Mouse (Mus musculus) limb, embryonic 11.5 days (tissue): ENCODE measurements around the gene Robo2. TPM values are rescaled to one million over a fixed set of nuclear protein-coding genes. Genes with fewer than 3 reads are reported as not detected.
A peak's percentile ranks its signal among the peaks of the same experiment; 100 is the strongest.

Source experiments
- ATAC-seq: fragments of 200-750 bp; cut with Nextera tagmentation; 2 replicates; pipeline ENCODE4 v1.8.0; 2017; ENCODE audit warnings: low read depth; ENCODE audit not compliant: insufficient number of reproducible peaks, low FRiP score, low TSS enrichment
- DNase-seq: peaks from one replicate; pipeline ENCODE4 v3.0.0-alpha.2; 2015; ENCODE audit warnings: low spot score
- H3K27ac ChIP-seq: fragments of 300-500 bp; sonication (generic); replicated peaks from 2 replicates; pipeline ENCODE4 v1.5.1; 2014; ENCODE audit warnings: low read depth, mild to moderate bottlenecking, low read length
- H3K27me3 ChIP-seq: fragments of 300-500 bp; sonication (generic); 2 replicates; pipeline ENCODE4 v1.6.1; 2014; ENCODE audit warnings: mild to moderate bottlenecking, low read length, mixed read lengths; ENCODE audit not compliant: control insufficient read depth, insufficient read depth
- H3K36me3 ChIP-seq: fragments of 300-500 bp; sonication (generic); 2 replicates; pipeline ENCODE4 v1.6.1; 2014; ENCODE audit warnings: mild to moderate bottlenecking, low read length, moderate library complexity, mixed read lengths; ENCODE audit not compliant: control insufficient read depth, insufficient read depth
- H3K4me1 ChIP-seq: fragments of 300-500 bp; sonication (generic); 2 replicates; pipeline ENCODE4 v1.6.1; 2014; ENCODE audit warnings: low read length, mixed read lengths; ENCODE audit not compliant: control insufficient read depth, insufficient read depth
- H3K4me2 ChIP-seq: fragments of 300-500 bp; sonication (generic); 2 replicates; pipeline ENCODE4 v1.6.1; 2014; ENCODE audit warnings: low read depth, mild to moderate bottlenecking, moderate library complexity; ENCODE audit not compliant: severe bottlenecking
- H3K4me3 ChIP-seq: fragments of 300-500 bp; sonication (generic); 2 replicates; pipeline ENCODE4 v1.5.1; 2014; ENCODE audit warnings: low read depth, low read length
- H3K9ac ChIP-seq: fragments of 300-500 bp; sonication (generic); 2 replicates; pipeline ENCODE4 v1.6.1; 2014; ENCODE audit warnings: mild to moderate bottlenecking, low read length
- H3K9me3 ChIP-seq: fragments of 300-500 bp; sonication (generic); 2 replicates; pipeline ENCODE4 v1.6.1; 2016; ENCODE audit warnings: low read length; ENCODE audit not compliant: control insufficient read depth
- WGBS: fragments of 180-500 bp; shearing (Covaris S2); extraction: QIAGEN DNeasy Blood & Tissue Kit; methylation state at CpG from one replicate; pipeline ENCODE4 v1.1.7; 2014; 5-methylcytosine and 5-hydroxymethylcytosine counted together
- polyA plus RNA-seq: library from polyadenylated mRNA; unstranded; fragments of >200 nt; fragmentation: Nextera tagmentation; extraction: Ambion mirVana; gene quantifications from 2 replicates; pipeline ENCODE4 v1.2.1, GENCODE M21; 2014

Gene Robo2
- polyA plus RNA-seq, 1 experiment from 2014 or later = 102 TPM

GRCm38 (mm10) chr16:74412471-74413291, 1.1 kb upstream of the Robo2 start:
- Histone ChIP-seq H3K36me3 (no peaks in the 10 kb centered on the region), H3K27me3 (no peaks in the 10 kb centered on the region), H3K4me1 (no peaks in the 10 kb centered on the region), H3K4me3 (peak overlapping the region; percentile 68), H3K4me2 (peak overlapping the region; percentile 83), H3K27ac (peak overlapping the region; percentile 96), H3K9ac (peak overlapping the region; percentile 34; the same call in 1 of the 2 replicates), H3K9me3 (no peaks in the 10 kb centered on the region)
- DNase-seq = peak; percentile 77
- WGBS = under 1% methylated on average over 20 of the region's 20 CpGs
- ATAC-seq = peak; percentile 56

GRCm38 (mm10) chr16:74411021-74411420, 604 bp downstream of the Robo2 start:
- WGBS = under 1% methylated on average over 16 of the region's 16 CpGs
- Histone ChIP-seq H3K4me2 (peak overlapping the region; percentile 83), H3K36me3 (no peaks in the 10 kb centered on the region), H3K4me1 (no peaks in the 10 kb centered on the region), H3K27ac (peak overlapping the region; percentile 96), H3K9me3 (no peaks in the 10 kb centered on the region), H3K27me3 (no peaks in the 10 kb centered on the region), H3K9ac (peak overlapping the region; percentile 81), H3K4me3 (peak overlapping the region; percentile 68)
- ATAC-seq (no peak), DNase-seq (no peak)

- H3K9ac ChIP-seq = peak overlapping the region; percentile 81
- ATAC-seq (no peak), DNase-seq (no peak)
- peak overlapping the region; percentile 68 for H3K4me3 ChIP-seq
- peak overlapping the region; percentile 39; the same call in 1 of the 2 replicates for H3K27ac ChIP-seq
- peak overlapping the region; percentile 83 for H3K4me2 ChIP-seq
- H3K4me1 ChIP-seq = no peaks in the 10 kb centered on the region
- H3K27me3 ChIP-seq = no peaks in the 10 kb centered on the region
- no peaks in the 10 kb centered on the region for H3K36me3 ChIP-seq
- no peaks in the 10 kb centered on the region for H3K9me3 ChIP-seq
- 18% methylated on average over 6 of the region's 6 CpGs for WGBS
These were observed 1.5 kb downstream of the Robo2 start for GRCm38 (mm10) chr16:74410125-74410524.

GRCm38 (mm10) chr16:74409548-74409947, 2.1 kb downstream of the Robo2 start:
- Histone ChIP-seq H3K4me3 (peak overlapping the region; percentile 68), H3K4me1 (no peaks in the 10 kb centered on the region)
- ATAC-seq = no peak

GRCm38 (mm10) chr16:74408566-74408965, 3.1 kb downstream of the Robo2 start:
- H3K4me1 ChIP-seq = no peaks in the 10 kb centered on the region
- no peaks in the 10 kb centered on the region for H3K36me3 ChIP-seq
- H3K4me2 ChIP-seq = peak overlapping the region; percentile 83
- DNase-seq (no peak), ATAC-seq (no peak)
- no peak overlapping the region for H3K9ac ChIP-seq
- H3K27ac ChIP-seq = no peak overlapping the region
- 58% methylated on average over 1 of the region's 1 CpGs for WGBS
- no peaks in the 10 kb centered on the region for H3K27me3 ChIP-seq
- H3K9me3 ChIP-seq = no peaks in the 10 kb centered on the region
- peak overlapping the region; percentile 68 for H3K4me3 ChIP-seq

More at GRCm38 (mm10) chr16:74409548-74409947, 2.1 kb downstream of the Robo2 start:
- H3K9ac ChIP-seq = peak overlapping the region; percentile 47; the same call in 1 of the 2 replicates
- no peaks in the 10 kb centered on the region for H3K27me3 ChIP-seq
- DNase-seq = no peak
- 70% methylated on average over 4 of the region's 4 CpGs for WGBS
- H3K9me3 ChIP-seq = no peaks in the 10 kb centered on the region
- peak overlapping the region; percentile 83 for H3K4me2 ChIP-seq
- no peaks in the 10 kb centered on the region for H3K36me3 ChIP-seq
- H3K27ac ChIP-seq = no peak overlapping the region

- peaks cover 6% of the 10 kb centered on the region; the same call in 1 of the 2 replicates for H3K4me1 ChIP-seq
These were observed 14.3 kb downstream of the Robo2 start for GRCm38 (mm10) chr16:74397291-74397690.

GRCm38 (mm10) chr16:74395678-74396077, 15.9 kb downstream of the Robo2 start:
- WGBS = 97% methylated on average over 2 of the region's 2 CpGs
- Histone ChIP-seq H3K27me3 (no peaks in the 10 kb centered on the region), H3K27ac (no peak overlapping the region), H3K9ac (no peak overlapping the region), H3K4me3 (no peak overlapping the region), H3K9me3 (no peaks in the 10 kb centered on the region), H3K4me1 (peaks cover 6% of the 10 kb centered on the region; the same call in 1 of the 2 replicates), H3K4me2 (no peak overlapping the region), H3K36me3 (no peaks in the 10 kb centered on the region)
- no peak for ATAC-seq
- DNase-seq = no peak

More at GRCm38 (mm10) chr16:74397291-74397690, 14.3 kb downstream of the Robo2 start:
- Histone ChIP-seq H3K9me3 (no peaks in the 10 kb centered on the region), H3K27ac (no peak overlapping the region), H3K9ac (no peak overlapping the region), H3K4me3 (no peak overlapping the region), H3K27me3 (no peaks in the 10 kb centered on the region), H3K36me3 (no peaks in the 10 kb centered on the region), H3K4me2 (no peak overlapping the region)
- no peak for ATAC-seq
- 66% methylated on average over 2 of the region's 2 CpGs for WGBS
- DNase-seq = no peak

- Histone ChIP-seq H3K4me1 (no peaks in the 10 kb centered on the region), H3K36me3 (no peaks in the 10 kb centered on the region), H3K4me2 (no peak overlapping the region), H3K27ac (no peak overlapping the region), H3K4me3 (no peak overlapping the region), H3K27me3 (no peaks in the 10 kb centered on the region), H3K9ac (no peak overlapping the region), H3K9me3 (no peaks in the 10 kb centered on the region)
- ATAC-seq (no peak), DNase-seq (no peak)
- WGBS = 44% methylated on average over 2 of the region's 2 CpGs
These were observed 32.2 kb downstream of the Robo2 start for GRCm38 (mm10) chr16:74379458-74379857.
